Mouse (Mus musculus) layer of hippocampus, postnatal 25 days (tissue): ENCODE data around the gene Clstn2. TPM values are rescaled to one million over a fixed set of nuclear protein-coding genes. Genes with fewer than 3 reads are reported as not detected.
A peak's percentile ranks its signal among the peaks of the same experiment; 100 is the strongest.

Experiments used
- DNase-seq, 2 experiments: peaks; one replicate each; pipeline ENCODE4 v3.0.0; 2022; ENCODE audit warnings: mixed read lengths in 2 of 2, low spot score in 1 of 2; ENCODE audit errors: extremely low spot score in 1 of 2
- total RNA-seq, 2 experiments: library from RNA; stranded (reverse); gene quantifications; 2 replicates each; pipeline ENCODE4 v1.2.3; 2021

Gene Clstn2
- total RNA-seq, 2 experiments from 2014 or later = 138 to 161 TPM

- no peak for DNase-seq
These were observed 337.7 kb downstream of the Clstn2 start for GRCm38 (mm10) chr9:97695278-97695677.

DNA sequence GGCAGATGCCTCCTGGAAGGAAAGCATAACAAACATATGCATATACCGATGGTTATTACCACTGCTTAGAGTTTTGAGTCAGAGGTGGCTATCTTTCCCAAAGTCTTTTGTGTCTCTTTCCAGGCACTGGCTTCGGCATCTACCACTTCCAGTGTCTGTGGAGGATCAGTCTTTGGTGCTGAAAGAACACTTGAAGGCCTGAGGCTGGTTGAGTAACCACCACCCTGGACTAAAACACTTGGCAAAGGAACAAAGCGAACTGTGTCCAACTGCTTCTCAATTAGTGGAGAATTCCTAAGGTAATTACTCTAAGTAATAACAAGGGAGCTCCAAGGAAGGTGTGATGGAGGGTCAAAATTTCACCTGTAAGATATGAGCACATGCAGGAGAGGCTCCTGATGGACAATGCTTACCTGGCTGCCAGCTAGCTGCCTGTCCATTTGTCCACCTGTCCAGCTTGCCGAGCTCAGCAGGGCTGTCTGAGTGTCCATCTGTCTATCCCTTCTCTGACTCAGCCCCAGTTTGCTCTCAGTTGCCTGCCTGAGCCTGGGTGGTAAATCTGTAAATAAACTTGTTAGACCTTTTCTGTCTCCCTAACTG lies 346.1 kb downstream of the Clstn2 start:
- DNase-seq = no peak

GRCm38 (mm10) chr9:97685664-97686063 lies 347.3 kb downstream of the Clstn2 start:
- DNase-seq = peak in 1 of 2 experiments; percentile 29

DNA sequence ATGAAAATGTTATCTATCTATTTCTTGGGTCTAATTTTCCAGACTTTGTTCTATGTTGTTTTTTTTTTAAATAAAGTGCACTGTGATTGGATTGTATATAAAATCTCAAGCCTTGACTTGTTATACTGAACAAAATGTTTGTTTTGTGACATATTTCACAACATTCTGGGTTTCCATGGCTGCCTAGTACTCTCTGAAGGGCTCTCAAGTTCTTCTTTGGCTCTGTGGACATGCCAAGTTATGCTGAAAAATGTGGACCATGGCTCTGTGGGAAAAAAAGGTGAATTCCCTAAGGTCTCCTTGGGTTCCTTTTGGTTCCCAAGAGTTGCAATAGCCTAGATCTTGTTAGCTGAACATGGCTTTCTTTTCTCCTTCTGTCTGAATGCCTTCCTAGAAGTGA lies 353.1 kb downstream of the Clstn2 start:
- DNase-seq = no peak

GRCm38 (mm10) chr9:97679106-97679505 lies 353.9 kb downstream of the Clstn2 start:
- DNase-seq = no peak

GRCm38 (mm10) chr9:97677075-97677474 lies 355.9 kb downstream of the Clstn2 start:
- DNase-seq = no peak

DNA sequence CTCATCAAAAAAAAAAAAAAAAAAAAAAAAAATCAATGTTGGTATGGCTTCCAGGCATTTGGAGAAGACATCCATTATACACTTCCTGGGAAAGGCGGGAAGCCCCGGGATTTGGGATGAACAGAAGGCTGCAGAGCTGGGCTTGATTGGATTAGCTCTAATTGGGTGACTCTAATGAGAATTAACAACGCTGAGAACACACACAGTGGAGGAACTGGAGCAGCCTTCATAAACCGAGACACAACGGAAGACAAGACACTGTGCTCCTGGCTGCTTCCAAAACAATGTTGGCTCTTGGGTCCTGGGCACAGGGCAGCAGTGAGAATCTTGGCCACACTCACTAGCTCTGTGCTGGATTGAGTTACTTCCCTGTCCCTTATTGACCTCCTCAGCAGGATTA lies 360.3 kb downstream of the Clstn2 start:
- no peak for DNase-seq

DNA sequence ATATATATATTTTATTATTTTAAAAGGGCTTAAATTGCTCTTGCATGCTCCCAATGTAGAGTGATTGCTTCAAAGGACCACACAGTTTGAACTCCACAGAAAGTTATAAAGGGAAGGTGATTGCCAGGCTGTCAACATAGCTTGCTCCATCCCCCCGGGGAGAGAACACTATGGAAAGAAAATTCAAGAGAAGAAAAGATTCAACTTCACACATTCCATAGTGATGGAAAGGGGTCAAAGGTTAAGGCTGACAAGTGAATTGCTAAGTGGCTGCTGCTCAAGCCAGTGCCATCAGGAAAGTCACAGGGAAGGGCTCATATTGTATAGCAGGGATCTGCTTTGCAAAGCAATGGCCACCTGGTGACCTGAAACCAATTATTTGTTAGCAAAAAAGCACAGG lies 360.8 kb downstream of the Clstn2 start:
- DNase-seq = no peak

GRCm38 (mm10) chr9:97670666-97671065 lies 362.3 kb downstream of the Clstn2 start:
- DNase-seq = no peak

DNA sequence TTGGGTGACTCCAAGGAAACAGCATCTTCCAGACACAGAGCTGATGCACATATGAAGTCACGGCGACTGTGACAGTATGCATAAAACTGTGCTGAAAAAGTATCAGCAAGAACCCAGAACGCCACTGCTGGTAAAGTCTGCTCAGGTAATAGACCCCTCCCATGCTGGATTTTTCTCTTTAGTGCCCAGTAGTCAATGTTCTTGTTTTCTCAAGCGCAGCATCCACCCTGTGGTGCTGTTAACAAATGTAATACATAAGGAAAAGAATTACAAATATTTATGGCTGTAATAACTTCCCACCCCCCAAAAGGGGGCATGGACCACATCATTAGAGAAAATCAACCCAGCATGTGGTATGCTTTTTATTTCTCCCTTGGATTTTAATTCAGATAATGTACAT lies 372.0 kb downstream of the Clstn2 start:
- no peak for DNase-seq

- no peak for DNase-seq
These were observed 374.2 kb downstream of the Clstn2 start for GRCm38 (mm10) chr9:97658736-97659135.

DNA sequence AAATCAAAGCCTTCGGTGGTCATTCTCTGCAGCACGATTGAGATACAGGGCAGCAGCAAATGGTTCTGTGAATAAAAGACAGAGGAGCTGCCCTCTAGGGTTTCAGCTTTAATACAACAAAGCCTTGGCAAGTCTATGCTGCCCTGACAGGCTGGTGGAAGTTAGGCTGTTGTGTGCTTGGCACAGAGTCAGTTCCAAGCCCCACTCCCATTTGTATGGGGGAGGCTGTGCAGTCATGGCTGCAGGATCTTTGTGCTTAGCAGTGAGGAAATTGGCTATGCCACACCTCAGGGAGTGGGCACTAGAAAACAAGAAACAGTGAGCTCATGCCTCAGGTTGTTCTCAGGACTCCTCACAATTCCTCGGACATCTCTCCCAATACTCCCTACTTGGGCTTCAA lies 384.6 kb downstream of the Clstn2 start:
- DNase-seq = no peak

DNA sequence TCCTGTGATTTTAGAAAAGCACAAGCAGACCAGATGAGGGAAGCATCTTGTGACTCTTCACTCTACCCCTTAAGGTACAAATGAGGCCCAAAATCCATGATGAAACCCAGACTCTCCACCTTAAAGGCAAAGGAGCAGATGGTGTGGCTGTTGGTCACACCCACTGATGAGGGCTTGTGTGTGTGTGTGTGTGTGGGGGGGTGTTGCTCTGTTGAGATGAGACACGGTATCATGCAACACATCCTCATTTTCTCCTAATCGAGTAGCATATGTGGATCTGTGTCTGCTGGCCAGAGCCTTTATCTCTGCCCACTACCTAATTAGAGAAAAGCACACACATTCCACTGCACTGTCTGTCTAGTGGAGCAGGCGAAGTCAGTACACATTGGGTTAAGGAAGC lies 387.2 kb downstream of the Clstn2 start:
- no peak for DNase-seq

GRCm38 (mm10) chr9:97642396-97642795 lies 390.6 kb downstream of the Clstn2 start:
- no peak for DNase-seq

DNA sequence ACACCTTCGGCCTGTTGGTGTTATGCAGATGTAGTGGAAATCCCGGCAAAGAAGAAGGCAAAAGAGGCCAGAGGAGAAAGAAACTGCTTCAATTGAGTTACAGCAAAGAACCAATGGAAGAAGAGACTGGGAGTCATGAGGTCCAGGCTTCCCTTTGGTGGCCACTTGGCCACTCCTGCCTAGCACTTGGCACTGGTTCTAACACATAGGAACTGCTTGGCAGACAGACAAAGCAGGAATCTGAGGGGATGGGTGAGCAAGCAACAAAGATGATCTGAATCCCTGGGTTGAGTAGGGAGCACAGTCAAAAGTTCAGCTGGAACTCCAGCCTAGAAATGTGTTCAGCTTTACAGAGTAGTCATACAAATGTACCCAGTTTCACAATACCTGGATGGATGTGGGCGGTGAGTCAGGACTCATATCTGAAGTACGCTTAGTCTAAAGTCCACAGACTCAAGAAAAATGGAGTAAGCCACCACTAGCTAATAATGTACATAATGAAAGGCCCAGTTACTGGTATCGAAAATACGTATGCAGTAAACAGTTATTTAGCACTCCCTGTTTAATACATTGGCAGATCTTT lies 392.9 kb downstream of the Clstn2 start:
- no peak for DNase-seq

GRCm38 (mm10) chr9:97638683-97639354 lies 394.2 kb downstream of the Clstn2 start:
- peak; percentile 35 to 49 for DNase-seq

- no peak for DNase-seq
These were observed 397.6 kb downstream of the Clstn2 start for GRCm38 (mm10) chr9:97635351-97635750.

- DNase-seq = no peak
These were observed 398.1 kb downstream of the Clstn2 start for GRCm38 (mm10) chr9:97634831-97635230.

- no peak for DNase-seq
These were observed 403.8 kb downstream of the Clstn2 start for GRCm38 (mm10) chr9:97629180-97629579.

- DNase-seq = no peak
These were observed 404.5 kb downstream of the Clstn2 start for GRCm38 (mm10) chr9:97628361-97628908.

GRCm38 (mm10) chr9:97627916-97628315 lies 405.1 kb downstream of the Clstn2 start:
- no peak for DNase-seq

DNA sequence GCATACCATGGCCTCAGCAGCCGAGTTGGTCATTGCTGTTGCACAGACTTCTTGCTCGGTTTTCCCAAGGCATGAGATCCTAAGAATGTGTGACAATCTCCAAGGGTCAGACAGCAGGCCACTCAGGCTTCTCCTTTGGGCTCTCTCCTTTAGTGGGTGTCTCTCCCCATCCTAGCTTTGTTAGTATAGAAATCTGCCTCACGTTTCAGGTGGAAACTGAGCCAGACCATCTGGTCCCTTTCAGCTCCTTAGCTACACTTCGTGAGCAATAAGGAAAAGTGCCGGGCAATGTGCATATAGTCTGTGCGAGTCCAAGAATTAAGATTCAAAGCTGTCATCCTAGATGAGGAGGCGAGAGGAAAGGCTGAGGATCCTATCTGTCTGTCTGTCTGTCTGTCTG lies 422.4 kb downstream of the Clstn2 start:
- no peak for DNase-seq
